Mouse (Mus musculus): ENCODE data around the gene Pla2g4d. TPM values are rescaled to one million over a fixed set of nuclear protein-coding genes. Genes with fewer than 3 reads are reported as not detected.
A peak's percentile ranks its signal among the peaks of the same experiment; 100 is the strongest.

The Pla2g4d gene
- total RNA-seq, 2 experiments from 2014 or later, result 0.09 TPM; not detected in 1

DNA sequence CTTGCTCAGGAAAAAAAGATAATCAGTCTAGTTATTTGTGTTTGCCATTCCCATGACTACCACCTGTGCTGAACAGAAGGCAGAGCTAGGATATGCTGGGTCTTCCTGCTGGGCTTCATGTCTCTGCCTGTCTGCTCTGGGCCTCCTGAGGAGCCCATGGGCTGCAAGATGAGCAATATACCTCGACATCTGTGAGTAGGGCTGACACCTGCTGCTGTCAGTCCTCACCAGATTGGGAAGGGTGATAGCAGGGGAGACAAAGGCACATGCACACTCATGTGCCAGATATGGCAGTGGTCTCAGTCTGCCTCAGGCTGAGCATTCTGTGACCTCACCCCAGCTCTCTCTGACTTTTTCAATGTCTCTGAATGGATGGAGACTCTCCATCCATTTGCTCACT lies 26.1 kb downstream of the Pla2g4d start:
- DNase-seq (ENCODE audit: low spot score in 2 of 2), result no peak

- no peak for DNase-seq (ENCODE audit: low spot score in 2 of 2)
Observed at GRCm38 (mm10) chr2:120261346-120261745, 27.7 kb downstream of the Pla2g4d start.

GRCm38 (mm10) chr2:120256259-120256658 lies 32.7 kb downstream of the Pla2g4d start:
- DNase-seq (ENCODE audit: low spot score in 2 of 2), result no peak

DNA sequence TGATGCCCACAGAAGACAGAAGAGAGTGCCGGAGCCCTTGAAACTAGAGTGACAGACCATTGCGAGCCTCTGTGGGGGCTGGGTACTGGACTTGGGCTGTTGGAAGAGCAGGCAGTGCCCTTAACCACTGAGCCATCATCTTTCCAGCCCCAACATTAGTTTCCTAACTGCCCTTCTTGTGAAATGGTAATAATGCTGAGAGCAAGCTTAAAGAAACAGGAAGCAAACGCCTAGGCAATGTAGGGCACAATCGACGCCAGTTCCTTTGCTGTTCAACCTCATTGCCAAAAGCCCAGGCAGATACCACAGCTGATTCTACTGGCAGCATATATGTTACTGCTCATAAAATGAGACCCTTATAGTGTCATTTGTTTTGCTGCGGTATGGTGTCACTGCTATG lies 36.4 kb downstream of the Pla2g4d start:
- no peak for DNase-seq (ENCODE audit: low spot score in 2 of 2)

DNA sequence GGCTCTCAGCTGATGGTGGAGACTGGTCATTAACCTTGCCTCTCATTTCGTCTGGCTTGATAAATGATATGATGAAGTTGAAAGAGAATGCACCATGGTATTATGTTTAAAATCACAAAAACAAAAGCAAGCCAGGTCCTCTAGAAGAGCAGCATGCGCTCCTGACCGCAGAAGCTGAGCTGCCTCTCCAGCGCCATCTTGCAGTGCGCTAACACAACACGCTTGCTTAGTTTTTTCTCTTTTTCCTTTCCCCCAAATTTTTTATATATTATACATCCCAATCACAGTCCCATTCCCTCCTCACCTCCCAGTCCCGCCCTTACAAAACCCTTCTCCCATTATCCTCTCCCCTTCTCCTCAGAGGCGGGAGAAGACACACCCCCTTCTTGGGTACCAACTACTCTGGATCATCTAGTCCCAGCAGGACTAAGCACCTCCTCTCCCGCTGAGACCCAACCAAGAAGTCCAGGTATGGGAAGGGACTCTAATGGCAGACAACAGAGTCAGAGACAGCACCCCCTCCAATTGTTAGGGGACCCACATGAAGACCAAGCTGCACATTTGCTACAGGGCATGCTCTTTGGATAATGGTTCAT lies 43.5 kb downstream of the Pla2g4d start:
- DNase-seq (ENCODE audit: low spot score in 2 of 2), result peak in 1 of 2 experiments; percentile 29

DNA sequence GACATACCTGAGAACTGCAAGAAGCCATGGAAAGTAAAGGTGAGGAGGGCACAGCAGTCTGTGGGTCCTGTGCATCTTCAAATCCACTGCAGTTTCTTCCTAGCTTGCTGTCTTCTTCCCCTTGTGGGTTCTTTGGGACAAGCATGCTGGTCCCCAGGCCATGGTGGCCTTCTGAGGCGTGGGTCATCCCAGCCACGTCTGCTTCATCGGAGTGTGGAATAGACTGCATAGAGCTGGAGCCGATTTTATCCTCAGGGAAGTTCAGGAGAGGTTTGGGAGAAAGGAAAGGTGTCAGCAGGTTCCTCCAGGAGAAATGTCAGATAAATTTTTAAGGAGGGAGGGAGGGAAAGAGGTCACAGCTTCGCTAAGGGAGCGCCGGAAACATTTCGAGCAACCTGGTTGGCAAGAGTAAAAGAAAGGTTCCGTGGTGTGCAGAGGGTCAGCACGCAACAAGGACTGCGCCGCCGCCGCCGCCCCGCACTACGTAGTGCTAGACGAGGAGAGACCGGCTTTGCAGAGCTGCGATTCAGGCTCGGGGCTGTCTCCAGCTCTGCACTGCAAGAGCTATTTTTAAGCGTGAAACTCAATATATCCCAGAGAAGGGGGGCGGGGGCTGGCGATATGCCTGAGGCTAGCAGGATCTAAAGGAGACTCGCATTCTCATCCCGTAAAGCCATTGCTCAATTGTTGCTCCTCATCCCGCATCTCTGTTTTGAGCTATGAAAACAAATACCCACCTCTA lies 44.1 kb downstream of the Pla2g4d start, which contains the start of gene Pla2g4e:
Gene Pla2g4e, minus strand, starts transcription at position 657 of the 742 bp plus-strand sequence.
- peak; percentile 38 to 58 for DNase-seq (ENCODE audit: low spot score in 2 of 2)

- DNase-seq (ENCODE audit: low spot score in 2 of 2), result peak in 1 of 2 experiments; percentile 20
Observed at GRCm38 (mm10) chr2:120243995-120244394, 45.0 kb downstream of the Pla2g4d start.

DNA sequence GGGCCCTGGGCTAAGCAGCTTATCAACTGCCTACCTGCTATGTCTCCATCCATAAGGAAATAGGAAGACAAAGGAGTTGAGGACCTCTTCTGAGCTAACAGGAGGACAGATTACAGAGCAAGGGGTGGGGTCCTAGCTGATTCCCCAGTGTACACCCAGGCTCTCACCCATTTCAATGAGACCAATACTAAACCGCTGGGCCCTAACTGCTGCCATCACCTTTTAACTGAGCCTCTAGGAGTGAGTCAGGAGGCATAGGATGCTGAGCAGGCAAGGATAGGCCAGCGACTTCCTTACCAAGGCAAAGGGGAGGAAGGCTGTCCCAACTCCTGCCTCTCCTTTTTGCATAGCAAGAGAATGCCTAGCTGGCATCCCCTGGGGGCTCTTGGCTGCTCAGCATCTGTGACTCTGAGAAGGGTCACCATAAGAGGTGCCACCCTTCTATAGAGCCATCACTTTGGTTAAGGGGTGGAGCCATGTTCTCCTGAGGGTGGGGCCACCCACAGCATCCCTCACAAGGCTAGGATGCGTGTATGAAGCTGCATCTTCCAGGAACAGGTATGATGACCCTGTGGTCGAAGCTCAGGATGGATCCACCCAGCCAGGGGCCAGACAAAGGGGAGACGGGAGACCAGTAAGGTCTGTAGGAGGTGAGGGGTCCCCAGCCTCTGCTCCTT lies 46.1 kb downstream of the Pla2g4d start:
- DNase-seq (ENCODE audit: low spot score in 2 of 2), result peak; percentile 7 to 11

DNA sequence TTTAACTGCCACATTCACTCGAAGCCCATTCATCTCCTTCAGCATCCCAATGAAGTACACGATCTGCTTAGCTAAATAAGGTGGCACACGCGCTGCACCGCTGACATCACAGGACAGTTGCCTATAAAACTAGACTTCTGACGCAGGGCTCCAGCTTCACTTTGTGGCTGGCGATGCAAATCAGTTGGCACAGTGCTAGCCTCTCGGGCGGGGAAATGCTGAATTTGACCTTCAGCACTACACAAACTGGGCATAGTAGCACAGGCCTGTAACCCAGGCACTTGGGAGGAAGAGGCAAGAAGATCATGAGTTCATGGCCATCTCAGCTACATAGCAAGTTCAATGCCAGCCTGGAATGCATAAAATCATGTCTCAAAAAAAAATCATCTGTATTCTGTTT lies 50.3 kb downstream of the Pla2g4d start:
- peak in 1 of 2 experiments; percentile 8 for DNase-seq (ENCODE audit: low spot score in 2 of 2)

DNA sequence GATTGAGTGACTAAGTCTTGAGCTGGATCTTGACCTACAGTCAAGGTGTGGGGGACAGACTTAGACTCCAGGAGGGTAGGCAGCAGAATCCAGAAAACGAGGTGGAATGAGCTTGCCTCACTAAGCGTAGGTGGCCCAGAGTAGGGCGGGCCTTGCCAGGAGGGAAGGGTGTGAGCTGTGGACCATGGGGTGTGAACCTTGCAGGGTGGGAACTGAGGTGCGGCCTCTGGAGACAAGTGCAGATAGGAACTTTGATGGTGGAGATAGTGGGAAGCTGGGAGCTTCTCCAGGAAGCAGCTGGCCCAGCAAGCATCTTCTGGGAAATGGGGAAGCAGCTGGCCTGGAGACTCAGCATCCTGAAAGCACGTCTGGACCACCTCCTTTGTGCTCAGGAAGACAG lies 51.2 kb downstream of the Pla2g4d start:
- no peak for DNase-seq (ENCODE audit: low spot score in 2 of 2)

- no peak for DNase-seq (ENCODE audit: low spot score in 2 of 2)
Observed at GRCm38 (mm10) chr2:120235947-120236640, 52.9 kb downstream of the Pla2g4d start.

- no peak for DNase-seq (ENCODE audit: low spot score in 2 of 2)
Observed at GRCm38 (mm10) chr2:120235381-120235780, 53.6 kb downstream of the Pla2g4d start.

GRCm38 (mm10) chr2:120231642-120232041 lies 57.4 kb downstream of the Pla2g4d start:
- DNase-seq (ENCODE audit: low spot score in 2 of 2), result no peak

Other genes starting within 250 kb of the Pla2g4d start
- 10 to 100 TPM; 14.5 TPM for gene Ehd4, start 134.6 kb downstream of the Pla2g4d start, total RNA-seq (2021)
- gene Pla2g4e, start 43.9 kb downstream of the Pla2g4d start, total RNA-seq (2021), result 10 to 100 TPM; 18.0 to 20.9 TPM
- not detected for gene Pla2g4f, start 25.0 kb upstream of the Pla2g4d start, total RNA-seq (2021)
- 10 to 100 TPM; 66.1 to 80.0 TPM for gene Vps39, start 63.9 kb upstream of the Pla2g4d start, total RNA-seq (2021)
- 10 to 100 TPM; 12.4 to 14.1 TPM for gene Ganc, start 114.7 kb upstream of the Pla2g4d start, total RNA-seq (2021)
- 10 to 100 TPM; 40.5 to 43.3 TPM for gene Tmem87a, start 114.9 kb upstream of the Pla2g4d start, total RNA-seq (2021)
- gene Capn3, start 166.8 kb upstream of the Pla2g4d start, total RNA-seq (2021), result 1 to 10 TPM; 4.2 TPM

Measured in left cerebral cortex, adult 18-20 months (tissue).